Mouse (Mus musculus): ENCODE results near the gene Gjd3.
A peak's percentile ranks its signal among the peaks of the same experiment; 100 is the strongest.
"Not testable (repeated sequence)": the region's sequence is repeated elsewhere in the genome, so short reads cannot be mapped to it uniquely, and the experiment has no call there.

Gjd3 gene

GRCm38 (mm10) chr11:98943741-98944461 lies 38.9 kb downstream of the Gjd3 start:
- peak; percentile 74 to 77 for DNase-seq

GRCm38 (mm10) chr11:98942923-98943641 lies 39.7 kb downstream of the Gjd3 start:
- DNase-seq: peak; percentile 75 to 83

GRCm38 (mm10) chr11:98942555-98942922 lies 40.3 kb downstream of the Gjd3 start:
- DNase-seq: no peak

GRCm38 (mm10) chr11:98941826-98942550 lies 40.8 kb downstream of the Gjd3 start:
- DNase-seq: peak; percentile 93

GRCm38 (mm10) chr11:98941341-98941825 lies 41.4 kb downstream of the Gjd3 start:
- peak; percentile 75 to 81 for DNase-seq

- DNase-seq: peak; percentile 21 to 36
These were observed 42.0 kb downstream of the Gjd3 start for GRCm38 (mm10) chr11:98940776-98941175.

GRCm38 (mm10) chr11:98939953-98940641 lies 42.7 kb downstream of the Gjd3 start:
- peak; percentile 49 to 63 for DNase-seq

GRCm38 (mm10) chr11:98939084-98939952 lies 43.5 kb downstream of the Gjd3 start:
- DNase-seq: peak; percentile 46 to 59

GRCm38 (mm10) chr11:98938701-98939083 lies 44.1 kb downstream of the Gjd3 start:
- DNase-seq: peak in 1 of 2 experiments; percentile 18

GRCm38 (mm10) chr11:98937914-98938694 lies 44.7 kb downstream of the Gjd3 start:
- peak; percentile 78 to 83 for DNase-seq

GRCm38 (mm10) chr11:98937410-98937913 lies 45.4 kb downstream of the Gjd3 start:
- peak; percentile 93 to 96 for DNase-seq

- DNase-seq: peak; percentile 62 to 75
These were observed 46.0 kb downstream of the Gjd3 start for GRCm38 (mm10) chr11:98936606-98937409.

- peak; percentile 87 to 92 for DNase-seq
These were observed 46.6 kb downstream of the Gjd3 start for GRCm38 (mm10) chr11:98936170-98936569.

GRCm38 (mm10) chr11:98935123-98935522 lies 47.7 kb downstream of the Gjd3 start:
- DNase-seq: peak in 1 of 2 experiments; percentile 5

GRCm38 (mm10) chr11:98934367-98934766 lies 48.4 kb downstream of the Gjd3 start:
- DNase-seq: no peak

- not testable (repeated sequence) for DNase-seq
These were observed 49.0 kb downstream of the Gjd3 start for GRCm38 (mm10) chr11:98933847-98934246.

- DNase-seq: peak; percentile 85 to 86
These were observed 49.7 kb downstream of the Gjd3 start for GRCm38 (mm10) chr11:98933151-98933550.

- DNase-seq: peak; percentile 67 to 84
These were observed 50.3 kb downstream of the Gjd3 start for GRCm38 (mm10) chr11:98932293-98933091.
